Mouse (Mus musculus): ENCODE measurements around the gene Adamts4. TPM values are rescaled to one million over a fixed set of nuclear protein-coding genes. Genes with fewer than 3 reads are reported as not detected.

Gene Adamts4
- total RNA-seq (2021): 1 to 10 TPM; 6.7 to 8.6 TPM
- long read RNA-seq, experiment 1, full-length matches to known transcripts: 9 of 15 reads
- long read RNA-seq, experiment 1, partial matches to known transcripts: 0 of 15 reads
- long read RNA-seq, experiment 1, other reads (novel, unspliced or antisense): 6 of 15 reads
- long read RNA-seq, experiment 2, full-length matches to known transcripts: 7 of 10 reads
- long read RNA-seq, experiment 2, partial matches to known transcripts: 0 of 10 reads
- long read RNA-seq, experiment 2, other reads (novel, unspliced or antisense): 3 of 10 reads

DNA sequence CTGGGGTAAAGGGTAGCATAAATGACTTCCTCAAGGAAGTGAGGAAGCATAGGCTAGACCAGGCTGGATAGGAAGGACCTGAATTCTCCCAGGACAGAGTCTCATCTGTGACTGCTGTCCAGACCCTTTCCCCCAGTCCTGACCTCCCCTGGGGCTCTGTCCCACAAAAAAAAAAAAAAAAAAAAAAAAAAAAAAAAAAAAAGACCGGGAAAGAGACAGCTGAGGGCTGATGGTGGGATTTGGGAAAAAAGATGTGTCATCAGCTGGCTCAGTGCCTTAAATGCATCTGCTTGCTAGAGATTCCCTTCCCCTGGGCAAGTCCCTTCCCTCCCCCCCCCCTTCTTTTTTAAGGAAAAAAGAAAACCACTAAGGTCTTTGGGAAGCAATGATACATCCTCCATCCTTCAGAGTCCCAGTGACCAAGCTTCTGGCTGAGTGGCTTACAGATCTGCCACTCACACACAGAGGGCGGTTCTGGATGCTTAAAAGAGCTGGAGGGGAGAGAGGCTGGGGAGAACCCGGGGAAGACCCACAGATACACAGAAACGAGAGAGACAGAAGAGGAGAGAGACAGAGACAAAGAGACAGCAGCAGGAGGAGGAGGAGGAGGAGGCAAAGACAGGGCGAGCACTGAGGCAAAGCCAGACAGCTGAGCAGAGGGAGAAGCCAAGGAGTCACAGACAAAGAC, at the start of gene Adamts4:
TSS of gene Adamts4 (plus strand) at position 509 of the 688 bp plus-strand sequence.
- no peak for TF ChIP-seq CTCF (IDR thresholded peaks at IDR 0.05)
- intact Hi-C loops (cut with DNase I): no loop called here
- DNase-seq (ENCODE audit: extremely low spot score in 1 of 2, low spot score in 2 of 2): peak; percentile 49 to 58

DNA sequence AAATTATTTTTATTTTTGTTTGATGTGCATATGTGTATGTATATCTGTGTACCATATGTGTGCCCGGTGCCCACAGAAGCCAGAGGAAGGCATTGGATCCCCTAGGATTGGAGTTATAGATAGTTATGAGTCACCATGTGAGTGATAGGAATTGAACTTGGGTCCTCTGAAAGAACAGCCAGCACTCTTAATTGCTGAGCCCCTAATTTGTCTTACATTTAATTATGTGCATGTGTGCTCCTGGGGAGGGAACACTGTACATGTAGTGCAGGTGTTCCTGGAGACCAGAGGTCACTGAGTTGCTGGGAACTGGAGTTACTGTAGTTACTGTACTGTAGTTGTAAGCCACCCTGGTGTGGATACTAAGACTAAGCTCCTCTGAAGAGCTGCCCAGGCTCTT, 49.5 kb upstream of the Adamts4 start:
- intact Hi-C loops (cut with DNase I): no loop called here
- Histone ChIP-seq H3K4me3 (no peak overlapping the region), H3K27ac (no peak overlapping the region)
- TF ChIP-seq CTCF (IDR thresholded peaks at IDR 0.05): no peak
- DNase-seq (ENCODE audit: extremely low spot score in 1 of 2, low spot score in 2 of 2): no peak

More for the DNA sequence above, at the start of gene Adamts4:
- peak within 1 kb of the TSS; percentile 39 for H3K4me3 ChIP-seq
- H3K27ac ChIP-seq: peak within 1 kb of the TSS; percentile 37

DNA sequence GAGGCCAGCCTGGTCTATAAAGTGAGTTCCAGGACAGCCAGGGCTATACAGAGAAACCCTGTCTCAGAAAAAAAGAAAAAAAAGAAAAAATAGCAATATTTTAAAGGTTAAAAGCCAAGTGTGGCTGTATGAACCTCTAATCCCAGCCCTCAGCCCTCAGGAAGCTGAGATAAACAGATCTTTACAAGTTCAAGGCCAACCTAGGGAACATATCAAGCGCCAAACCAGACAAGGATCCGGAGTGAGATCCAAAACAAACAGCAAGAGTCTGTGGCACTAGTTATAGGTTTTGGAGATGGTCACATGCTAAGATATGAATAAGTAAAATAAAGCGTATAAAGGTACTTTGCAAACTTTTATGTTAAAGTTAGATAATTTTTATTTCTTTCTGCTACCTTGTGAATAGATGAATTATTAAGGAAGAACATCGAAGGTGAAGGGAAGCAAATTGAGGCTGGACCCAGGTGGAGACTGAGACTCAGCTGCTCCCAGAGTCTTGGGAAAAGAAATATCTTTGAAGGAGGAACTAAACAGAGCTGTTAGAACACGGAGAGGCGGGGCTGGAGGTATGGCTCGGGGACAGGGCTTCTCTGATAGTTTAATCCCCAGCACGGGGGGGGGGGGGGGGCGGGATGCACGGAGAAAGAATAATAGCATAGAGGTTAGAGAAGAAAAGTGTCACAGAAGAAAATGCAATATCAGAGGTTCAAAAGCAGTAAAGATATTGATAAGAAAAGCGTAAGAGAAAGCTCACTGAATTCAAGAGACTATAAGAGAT, 46.6 kb upstream of the Adamts4 start:
- no peak for TF ChIP-seq CTCF (IDR thresholded peaks at IDR 0.05)
- no peak for DNase-seq (ENCODE audit: extremely low spot score in 1 of 2, low spot score in 2 of 2)
- Histone ChIP-seq H3K27ac (no peak overlapping the region), H3K4me3 (no peak overlapping the region)
- intact Hi-C loops (cut with DNase I): no loop called here

DNA sequence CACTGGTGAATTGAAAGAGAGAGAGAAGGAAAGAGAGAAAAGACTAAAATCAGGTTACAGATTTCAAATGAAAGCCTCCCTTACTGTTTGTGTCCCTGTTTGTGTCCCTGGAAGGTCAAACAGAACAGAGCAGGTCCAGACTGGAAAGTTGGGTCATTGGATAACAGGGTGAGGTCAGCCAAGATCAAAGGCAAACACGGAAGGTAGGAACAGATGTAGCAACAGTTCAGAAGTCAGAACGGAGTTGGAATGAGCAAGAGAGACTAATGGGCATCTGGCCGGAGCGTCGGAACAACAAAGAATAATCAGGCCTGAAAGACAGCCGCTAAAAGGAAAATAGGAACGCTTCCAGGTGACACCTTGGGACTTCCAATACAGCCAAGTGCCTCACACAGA, 46.0 kb upstream of the Adamts4 start:
- no peak overlapping the region for H3K4me3 ChIP-seq
- no peak for DNase-seq (ENCODE audit: extremely low spot score in 1 of 2, low spot score in 2 of 2)
- intact Hi-C loops (cut with DNase I): no loop called here
- TF ChIP-seq CTCF (IDR thresholded peaks at IDR 0.05): no peak
- no peak overlapping the region for H3K27ac ChIP-seq

DNA sequence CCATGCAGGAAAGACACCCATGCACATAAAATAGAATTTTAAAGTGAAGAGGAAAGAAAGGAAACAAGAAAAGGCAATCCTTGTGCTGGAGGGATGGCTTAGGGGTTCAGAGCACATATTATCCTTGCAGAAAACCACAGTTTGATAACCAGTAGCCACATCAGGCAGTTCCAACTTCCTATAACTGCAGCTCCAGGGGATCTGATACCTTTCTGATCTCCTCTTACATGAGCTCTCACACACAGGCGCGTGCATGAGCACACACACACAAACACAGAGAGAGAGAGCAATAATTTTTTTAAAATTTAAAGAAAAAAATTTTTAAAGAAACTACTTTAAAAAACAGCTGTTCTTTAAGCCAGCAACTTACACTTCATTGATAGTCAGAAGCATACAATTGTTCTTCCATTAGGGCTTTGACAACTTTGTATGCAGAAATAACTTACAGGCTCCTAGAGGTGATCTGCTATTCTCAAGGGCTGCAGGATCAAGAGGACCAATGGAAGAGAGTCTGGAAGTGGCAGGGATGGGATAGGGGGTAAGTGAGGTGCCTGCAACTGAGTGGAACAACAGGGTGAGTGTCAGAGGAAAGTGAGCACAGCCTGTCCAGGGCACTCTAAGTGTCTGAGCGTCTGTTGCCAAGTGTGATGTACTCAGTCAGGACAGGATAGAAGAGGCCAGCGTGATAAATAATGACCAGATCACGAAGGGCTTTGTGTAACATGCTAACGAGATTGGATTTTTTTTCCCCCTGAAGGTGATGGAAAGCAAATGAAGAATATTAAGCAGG, 44.3 kb upstream of the Adamts4 start:
- intact Hi-C loops (cut with DNase I): no loop called here
- no peak overlapping the region for H3K27ac ChIP-seq
- H3K4me3 ChIP-seq: no peak overlapping the region
- TF ChIP-seq CTCF (IDR thresholded peaks at IDR 0.05): no peak
- DNase-seq (ENCODE audit: extremely low spot score in 1 of 2, low spot score in 2 of 2): no peak

DNA sequence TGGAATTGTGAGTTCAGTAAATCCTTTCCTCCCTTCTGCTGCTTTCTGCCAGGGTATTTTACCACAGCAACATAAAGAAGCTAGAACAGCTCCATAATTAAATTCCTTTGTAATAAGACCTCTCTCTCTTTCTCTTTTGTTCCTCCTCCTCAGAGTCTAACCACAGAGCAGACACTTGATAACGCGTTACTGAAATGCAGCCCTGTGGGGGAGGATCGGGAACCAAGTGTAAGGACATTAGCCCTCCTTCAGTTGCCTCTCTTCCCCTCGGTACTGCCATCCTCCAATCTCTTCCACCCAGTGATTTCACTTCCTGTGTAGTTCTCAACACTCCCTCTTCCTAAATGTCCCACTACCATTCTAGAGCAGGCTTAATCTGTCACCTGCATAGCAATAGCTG, 40.8 kb upstream of the Adamts4 start:
- no peak for TF ChIP-seq CTCF (IDR thresholded peaks at IDR 0.05)
- Histone ChIP-seq H3K27ac (no peak overlapping the region), H3K4me3 (no peak overlapping the region)
- DNase-seq (ENCODE audit: extremely low spot score in 1 of 2, low spot score in 2 of 2): no peak
- intact Hi-C loops (cut with DNase I): no loop called here

DNA sequence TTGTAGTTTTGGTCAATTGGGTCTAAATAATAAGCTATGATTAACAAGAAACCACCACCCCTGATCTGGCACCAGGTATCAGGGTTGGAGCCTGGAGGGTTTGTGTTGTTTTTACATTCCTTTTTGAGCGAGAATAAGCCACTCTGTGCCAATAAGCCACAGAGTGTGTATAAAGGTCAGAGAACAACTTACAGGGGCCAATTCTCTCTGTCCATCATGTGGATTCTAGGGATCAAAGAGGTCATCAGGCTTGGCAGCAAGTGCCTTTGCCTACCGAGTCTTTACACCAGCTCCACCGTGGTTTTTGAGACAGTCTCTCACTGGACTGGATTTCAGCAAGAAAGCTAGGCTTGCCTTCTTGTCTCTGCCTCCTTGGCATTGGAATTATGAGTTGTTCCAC, 37.4 kb upstream of the Adamts4 start:
- no peak for DNase-seq (ENCODE audit: extremely low spot score in 1 of 2, low spot score in 2 of 2)
- H3K4me3 ChIP-seq: no peak overlapping the region
- intact Hi-C loops (cut with DNase I): no loop called here
- no peak overlapping the region for H3K27ac ChIP-seq
- no peak for TF ChIP-seq CTCF (IDR thresholded peaks at IDR 0.05)

DNA sequence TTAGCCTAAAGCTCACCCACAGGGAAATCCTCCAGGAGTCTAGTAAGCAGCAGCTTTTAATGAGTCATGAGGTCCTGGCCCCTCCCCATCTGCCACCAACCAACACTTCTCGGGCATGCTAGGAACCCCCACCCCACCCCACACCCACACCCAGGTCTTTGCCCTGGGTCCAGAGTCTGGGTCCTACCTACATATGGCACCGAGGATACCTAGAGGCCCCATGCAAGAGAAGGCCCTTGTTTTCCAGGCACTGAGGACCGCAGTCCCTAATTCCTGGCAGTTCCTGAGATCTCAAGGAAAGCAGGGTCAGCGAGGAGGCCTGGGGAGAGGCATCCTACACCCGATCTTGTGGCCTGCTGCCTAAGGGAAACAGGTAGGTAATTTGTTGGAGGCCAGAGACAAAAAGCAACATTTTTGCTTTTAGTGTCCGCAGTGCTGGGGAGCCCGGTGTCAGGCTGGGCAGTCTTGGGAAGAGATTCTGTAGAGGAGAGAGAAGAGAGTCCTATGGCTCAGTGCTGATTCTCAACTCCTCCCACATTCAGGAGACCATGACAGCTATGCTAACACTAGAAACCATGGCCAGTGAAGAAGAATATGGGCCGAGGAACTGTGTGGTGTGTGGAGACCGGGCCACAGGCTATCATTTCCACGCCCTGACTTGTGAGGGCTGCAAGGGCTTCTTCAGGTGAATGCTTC, 36.3 kb upstream of the Adamts4 start, which contains the start of gene Nr1i3:
TSS of gene Nr1i3 (plus strand) at position 170 of the 696 bp plus-strand sequence.
- Histone ChIP-seq H3K4me3 (no peak within 1 kb of the TSS), H3K27ac (no peak within 1 kb of the TSS)
- no peak for TF ChIP-seq CTCF (IDR thresholded peaks at IDR 0.05)
- no peak for DNase-seq (ENCODE audit: extremely low spot score in 1 of 2, low spot score in 2 of 2)
- intact Hi-C loops (cut with DNase I): no loop called here

DNA sequence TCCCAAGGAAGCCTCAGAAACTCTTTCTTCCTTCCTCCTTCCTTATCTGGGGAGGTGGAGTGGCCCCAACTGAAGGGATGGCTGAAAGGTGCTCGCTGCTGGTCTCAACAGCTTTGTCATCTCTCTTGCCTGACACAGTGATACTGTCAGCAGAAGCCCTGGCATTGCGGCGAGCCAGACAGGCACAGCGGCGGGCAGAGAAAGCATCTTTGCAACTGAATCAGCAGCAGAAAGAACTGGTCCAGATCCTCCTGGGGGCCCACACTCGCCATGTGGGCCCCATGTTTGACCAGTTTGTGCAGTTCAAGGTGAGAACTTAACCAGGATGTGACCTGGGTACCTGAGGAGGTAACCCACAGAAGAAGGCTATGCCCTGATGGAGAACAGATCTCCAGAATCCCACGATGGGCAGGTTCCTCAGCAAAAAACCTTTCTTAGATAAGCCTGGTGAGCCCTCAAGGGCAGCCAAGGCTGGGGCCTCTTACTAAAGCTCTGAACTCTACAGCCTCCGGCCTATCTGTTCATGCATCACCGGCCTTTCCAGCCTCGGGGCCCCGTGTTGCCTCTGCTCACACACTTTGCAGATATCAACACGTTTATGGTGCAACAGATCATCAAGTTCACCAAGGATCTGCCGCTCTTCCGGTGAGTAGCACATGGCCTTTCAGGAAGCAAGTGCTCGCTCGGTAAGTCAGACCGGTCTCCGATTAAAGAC, 33.8 kb upstream of the Adamts4 start:
- TF ChIP-seq CTCF (IDR thresholded peaks at IDR 0.05): no peak
- intact Hi-C loops (cut with DNase I): loop anchor here (2.0 kb wide), 1 partner anchor 58 kb away; no protein-coding TSS in a partner anchor
- Histone ChIP-seq H3K27ac (no peak overlapping the region), H3K4me3 (no peak overlapping the region)
- DNase-seq (ENCODE audit: extremely low spot score in 1 of 2, low spot score in 2 of 2): no peak

DNA sequence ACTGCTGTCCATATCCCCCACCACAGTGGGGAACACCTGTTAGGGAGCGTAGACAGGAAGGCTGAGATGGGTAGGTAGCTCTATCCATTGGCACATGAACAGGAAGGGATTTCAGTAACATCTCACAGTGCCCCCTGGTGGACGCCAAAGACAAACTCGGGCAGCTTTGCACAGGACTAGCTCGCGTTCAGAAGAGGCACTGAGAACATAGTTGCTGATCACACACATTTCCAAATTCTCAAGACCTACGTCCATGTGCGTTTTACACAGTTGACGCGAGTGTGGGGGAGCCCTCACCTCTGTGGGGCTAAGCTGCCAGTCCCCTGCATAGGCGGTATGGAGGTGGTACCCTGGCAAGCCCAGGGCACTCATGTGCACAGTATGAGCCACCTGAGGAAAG, 29.4 kb upstream of the Adamts4 start:
- intact Hi-C loops (cut with DNase I): loop anchor here (1.0 to 2.0 kb wide), 4 partner anchors 57 to 110 kb away; partner anchors contain the start of genes Mpz and Sdhc
- peak; percentile 87 to 91 for DNase-seq (ENCODE audit: extremely low spot score in 1 of 2, low spot score in 2 of 2)
- TF ChIP-seq CTCF (IDR thresholded peaks at IDR 0.05): peak; percentile 93
- Histone ChIP-seq H3K4me3 (peak overlapping the region; percentile 77), H3K27ac (peak overlapping the region; percentile 86)

All from left cerebral cortex, adult 2 months (tissue).